Mouse (Mus musculus) regulatory T cell (primary cell): ENCODE data around the gene Ttc9.

Experiments used
- in situ Hi-C: fragments of 300-600 bp; cut with MboI, MseI; formaldehyde crosslinking; loops from one replicate; pipeline ENCODE4 v1.15.1; 2025; ENCODE audit warnings: high pct_unique_total_duplicates

The Ttc9 gene

GRCm38 (mm10) chr12:81630915-81631660 is at the start of gene Ttc9:
TSS of gene Ttc9 (plus strand) at chr12:81631249.
- in situ Hi-C loops: no loop called here

- in situ Hi-C loops: loop anchor here (10.0 kb wide), 1 partner anchor 640 kb away; no protein-coding TSS in a partner anchor
Measured at GRCm38 (mm10) chr12:81594902-81595671, 36.0 kb upstream of the Ttc9 start, which contains the start of gene Med6. TSS of gene Med6 (minus strand) at chr12:81595008.

- in situ Hi-C loops: loop anchor here (10.0 kb wide), 1 partner anchor 642 kb away; no protein-coding TSS in a partner anchor
Measured at GRCm38 (mm10) chr12:81596547-81597262, 34.3 kb upstream of the Ttc9 start.

GRCm38 (mm10) chr12:81604995-81605784 is 25.9 kb upstream of the Ttc9 start:
- in situ Hi-C loops: no loop called here

DNA sequence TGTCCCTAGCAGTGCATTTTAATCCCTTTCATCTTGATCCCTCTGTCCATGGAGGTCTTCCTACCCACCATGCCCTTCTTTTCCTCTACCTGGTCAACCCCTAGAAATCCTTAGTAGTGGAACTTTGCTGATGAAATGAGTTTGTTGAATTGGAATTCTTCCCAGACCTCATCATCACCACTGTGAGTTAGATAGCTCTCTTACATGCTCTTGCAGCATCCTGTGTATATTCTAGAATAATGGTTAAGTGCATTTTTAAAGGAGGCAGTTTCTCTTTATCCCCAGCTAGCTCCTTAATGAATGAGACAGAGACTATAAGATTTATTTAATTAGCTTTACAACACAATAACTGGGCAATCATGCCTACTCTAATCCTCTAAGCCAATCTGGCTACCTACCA is 21.6 kb upstream of the Ttc9 start:
- in situ Hi-C loops: no loop called here

- in situ Hi-C loops: loop anchor here (5.0 kb wide), 1 partner anchor 166 kb away; the partner anchor contains the start of gene Map3k9
Measured at GRCm38 (mm10) chr12:81615807-81616206, 15.2 kb upstream of the Ttc9 start.

- in situ Hi-C loops: loop anchor here (5.0 kb wide), 1 partner anchor 165 kb away; the partner anchor contains the start of gene Map3k9
Measured at GRCm38 (mm10) chr12:81616980-81617379, 14.1 kb upstream of the Ttc9 start.

GRCm38 (mm10) chr12:81619302-81619701 is 11.7 kb upstream of the Ttc9 start:
- in situ Hi-C loops: loop anchor here (5.0 kb wide), 1 partner anchor 163 kb away; the partner anchor contains the start of gene Map3k9

DNA sequence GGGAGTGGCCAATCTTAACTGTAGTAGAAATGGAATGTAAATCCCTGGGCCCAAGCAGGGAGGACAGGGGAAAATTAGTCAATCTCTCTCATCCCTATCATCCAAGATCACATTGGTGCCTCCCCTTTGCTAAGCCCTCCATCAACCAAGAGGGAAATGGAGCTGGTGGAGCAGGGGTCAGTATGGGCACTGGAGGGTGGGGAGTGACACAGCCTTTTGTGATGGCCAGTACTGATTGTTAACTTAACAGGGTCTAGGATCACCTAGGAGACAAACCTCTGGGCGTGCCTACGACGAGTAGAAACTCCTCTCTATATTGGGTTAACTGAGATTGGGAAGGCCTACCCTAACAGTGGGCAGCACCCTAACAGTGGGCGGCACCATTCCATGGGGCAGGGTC is 7.7 kb upstream of the Ttc9 start:
- in situ Hi-C loops: no loop called here

- in situ Hi-C loops: no loop called here
Measured at GRCm38 (mm10) chr12:81626226-81626861, 4.7 kb upstream of the Ttc9 start.

- in situ Hi-C loops: no loop called here
Measured at GRCm38 (mm10) chr12:81627426-81627825, 3.6 kb upstream of the Ttc9 start.

DNA sequence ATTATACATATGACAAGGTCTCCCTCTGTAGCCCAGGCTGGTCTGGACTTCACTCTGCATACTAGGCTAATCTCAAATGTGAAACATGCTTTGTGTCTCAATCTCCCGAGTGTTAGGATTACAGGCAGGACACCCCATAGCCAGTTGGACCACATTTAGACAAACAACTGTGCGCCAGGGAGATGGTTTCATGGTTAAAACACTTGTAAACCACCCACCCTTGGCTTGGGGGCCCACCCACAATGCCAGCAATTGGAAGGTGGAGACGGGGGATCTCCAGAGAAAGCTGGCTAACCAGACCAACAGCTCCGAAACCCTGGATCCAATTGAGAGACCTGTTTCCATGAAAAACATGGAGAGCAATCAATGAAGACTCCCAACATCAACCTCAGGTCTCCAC is 3.0 kb upstream of the Ttc9 start:
- in situ Hi-C loops: no loop called here

- in situ Hi-C loops: no loop called here
Measured at GRCm38 (mm10) chr12:81630520-81630914, 532 bp upstream of the Ttc9 start.

DNA sequence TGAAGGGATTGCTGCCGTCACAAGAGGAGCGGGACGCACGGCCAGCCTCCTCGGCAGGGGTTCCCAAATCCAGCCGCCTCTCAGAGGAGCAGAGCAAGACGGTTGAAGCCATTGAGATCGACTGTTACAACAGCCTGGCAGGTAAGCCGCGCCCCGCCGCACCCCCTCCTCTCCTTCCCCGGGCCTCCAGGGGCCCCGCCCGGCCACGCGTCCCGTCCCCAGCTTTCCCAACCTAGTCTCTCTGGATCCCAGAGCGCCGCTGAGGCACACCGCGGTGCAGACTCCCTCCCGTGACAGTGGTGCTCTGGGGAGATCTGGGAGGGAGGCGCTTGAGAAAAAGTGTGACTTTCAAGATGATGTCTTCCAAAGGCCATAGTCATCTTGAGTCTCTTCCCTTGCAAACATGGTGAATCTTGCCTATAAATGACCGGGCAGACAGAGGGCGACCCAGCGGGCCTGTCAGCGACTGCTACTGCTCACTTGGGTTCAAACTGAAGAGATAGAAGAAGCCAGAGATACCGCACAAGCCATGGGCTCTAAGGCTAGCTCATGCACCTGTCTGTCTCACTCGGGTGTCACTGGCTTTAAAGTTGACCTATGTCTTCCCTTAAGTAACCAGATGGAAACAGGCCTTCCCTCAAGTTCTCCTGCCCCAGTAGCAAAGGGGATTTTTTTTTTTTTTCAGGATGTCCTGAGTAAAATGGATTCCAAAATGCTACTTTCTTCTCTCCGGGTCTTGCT is 782 bp downstream of the Ttc9 start:
- in situ Hi-C loops: no loop called here

DNA sequence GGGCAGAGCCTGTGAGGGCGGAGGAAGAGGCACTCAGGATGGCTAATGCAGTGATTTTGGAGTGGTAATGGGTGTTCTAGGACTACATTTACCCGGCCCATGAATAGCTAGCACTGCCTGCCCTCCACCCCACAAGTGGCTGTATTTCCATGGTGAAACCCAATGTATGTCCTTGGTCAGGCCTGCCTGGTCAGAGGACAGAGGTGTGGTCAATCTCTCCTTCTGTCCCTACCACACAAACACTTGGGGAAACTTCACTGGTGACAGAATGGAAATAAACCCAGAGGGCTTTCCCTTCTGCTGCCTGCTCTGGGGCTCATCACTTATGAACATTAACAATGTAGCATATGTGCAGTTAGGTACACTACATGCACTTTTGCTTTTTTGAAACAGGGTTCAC is 2.2 kb downstream of the Ttc9 start:
- in situ Hi-C loops: no loop called here

- in situ Hi-C loops: loop anchor here (10.0 kb wide), 1 partner anchor 104 kb away; no protein-coding TSS in a partner anchor
Measured at GRCm38 (mm10) chr12:81640656-81641055, 9.6 kb downstream of the Ttc9 start.

DNA sequence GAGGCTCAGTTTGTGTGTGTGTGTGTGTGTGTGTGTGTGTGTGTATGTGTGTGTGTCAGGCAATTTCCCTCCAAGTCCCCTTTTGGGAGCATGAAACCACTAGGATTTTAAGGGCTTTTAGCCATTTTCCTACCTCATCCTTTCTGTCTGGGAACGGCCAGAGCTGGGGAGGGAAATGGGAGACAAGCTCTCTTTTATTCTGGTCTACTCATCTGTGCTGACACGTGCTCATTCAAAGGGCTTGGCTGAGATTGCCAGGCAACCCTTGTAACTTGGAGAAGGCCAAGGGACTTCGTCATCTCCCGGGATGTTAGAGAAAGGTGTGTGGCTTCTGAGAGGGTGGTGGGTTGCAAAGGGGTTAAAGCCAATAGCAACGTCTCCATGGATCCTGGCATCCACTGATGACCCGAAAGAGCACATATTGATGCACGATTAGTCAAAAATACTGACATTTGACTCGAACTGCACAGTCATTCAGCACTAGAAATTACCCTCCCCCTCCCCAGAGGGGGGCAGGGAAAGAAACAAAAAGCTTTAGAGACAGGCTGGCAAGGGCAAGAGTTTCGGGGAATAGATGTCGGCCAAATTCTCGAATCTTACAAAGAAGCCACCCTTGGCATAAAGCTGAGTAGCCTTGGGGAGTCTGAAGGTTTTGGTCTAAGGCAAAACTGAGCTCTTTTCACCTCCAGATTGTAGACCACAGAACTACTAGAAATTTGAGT is 11.5 kb downstream of the Ttc9 start:
- in situ Hi-C loops: loop anchor here (10.0 kb wide), 1 partner anchor 102 kb away; no protein-coding TSS in a partner anchor

DNA sequence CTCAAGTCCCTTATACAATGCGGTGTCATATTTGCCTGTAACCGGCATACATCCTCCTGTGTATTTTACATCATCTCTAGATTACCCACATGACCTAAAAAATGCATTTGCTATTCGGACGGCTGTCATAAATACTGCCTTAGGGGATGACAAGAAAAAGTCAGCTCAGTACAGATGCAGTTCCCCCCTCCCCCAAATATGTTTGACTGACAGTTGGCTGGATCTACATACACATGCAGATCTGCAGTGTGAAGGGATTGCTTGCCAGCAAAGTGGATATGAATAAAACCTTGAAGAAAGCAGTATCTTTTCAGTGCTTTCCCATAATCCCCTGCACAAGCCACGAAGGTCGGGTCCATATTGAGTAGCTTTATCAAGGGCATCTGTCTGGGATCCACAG is 15.8 kb downstream of the Ttc9 start:
- in situ Hi-C loops: loop anchor here (10.0 kb wide), 1 partner anchor 98 kb away; no protein-coding TSS in a partner anchor

GRCm38 (mm10) chr12:81653344-81653743 is 22.3 kb downstream of the Ttc9 start:
- in situ Hi-C loops: no loop called here
